Mouse (Mus musculus) urinary bladder, postnatal 14 days (tissue): ENCODE data around the gene Cfap126.

Experiments
- DNase-seq: peaks from one replicate; pipeline ENCODE4 v3.0.0; 2021; ENCODE audit warnings: low spot score

Cfap126 gene

GRCm38 (mm10) chr1:171094424-171094823, 19.3 kb upstream of the Cfap126 start:
- DNase-seq = no peak

- no peak for DNase-seq
Measured at GRCm38 (mm10) chr1:171096110-171096964, 17.4 kb upstream of the Cfap126 start.

DNA sequence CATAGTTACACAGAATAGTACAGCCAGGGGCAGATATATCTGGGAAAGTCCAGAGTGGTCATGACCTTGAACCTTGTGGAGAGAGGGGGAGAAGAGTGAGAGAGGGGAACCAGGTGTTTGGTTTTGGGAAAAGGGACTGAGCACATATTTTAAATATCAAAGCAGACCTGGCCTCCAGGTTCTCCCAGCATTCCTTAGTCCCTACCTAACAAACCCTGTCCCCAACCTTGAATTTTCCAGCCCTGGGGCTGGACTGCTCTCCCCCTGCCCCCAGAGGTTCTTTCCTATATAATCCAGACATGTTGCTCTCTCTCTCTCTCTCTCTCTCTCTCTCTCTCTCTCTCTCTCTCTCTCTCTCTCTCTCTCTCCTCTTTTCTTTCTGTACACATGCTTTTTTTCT, 16.6 kb upstream of the Cfap126 start:
- no peak for DNase-seq

DNA sequence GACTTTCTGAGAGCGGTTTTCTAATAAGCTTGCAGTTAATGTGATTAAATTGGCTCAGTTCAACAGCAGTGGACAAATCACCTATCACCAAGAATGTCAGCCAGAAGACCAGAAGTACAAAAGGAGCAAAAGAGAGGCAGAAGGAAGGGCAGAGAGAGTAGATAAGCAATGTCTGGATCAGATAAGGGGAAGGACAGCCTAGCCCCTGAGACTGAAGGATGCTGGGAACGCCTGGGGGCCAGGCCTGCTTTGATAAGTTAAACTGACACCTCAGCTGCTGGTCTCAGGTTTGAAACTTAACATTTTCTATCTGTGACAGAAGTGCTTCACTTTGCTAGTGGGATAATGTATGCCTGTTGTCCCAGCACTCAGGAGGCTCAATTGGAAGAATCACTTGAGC, 16.1 kb upstream of the Cfap126 start:
- no peak for DNase-seq

- DNase-seq = no peak
Measured at GRCm38 (mm10) chr1:171101033-171101432, 12.7 kb upstream of the Cfap126 start.

- DNase-seq = peak; percentile 85
Measured at GRCm38 (mm10) chr1:171101733-171102546, 11.8 kb upstream of the Cfap126 start.

- DNase-seq = peak; percentile 83
Measured at GRCm38 (mm10) chr1:171102547-171103177, 11.1 kb upstream of the Cfap126 start.

- DNase-seq = peak; percentile 29
Measured at GRCm38 (mm10) chr1:171103179-171103840, 10.4 kb upstream of the Cfap126 start.

GRCm38 (mm10) chr1:171105226-171105625, 8.5 kb upstream of the Cfap126 start:
- no peak for DNase-seq

GRCm38 (mm10) chr1:171109620-171110019, 4.1 kb upstream of the Cfap126 start:
- DNase-seq = no peak

DNA sequence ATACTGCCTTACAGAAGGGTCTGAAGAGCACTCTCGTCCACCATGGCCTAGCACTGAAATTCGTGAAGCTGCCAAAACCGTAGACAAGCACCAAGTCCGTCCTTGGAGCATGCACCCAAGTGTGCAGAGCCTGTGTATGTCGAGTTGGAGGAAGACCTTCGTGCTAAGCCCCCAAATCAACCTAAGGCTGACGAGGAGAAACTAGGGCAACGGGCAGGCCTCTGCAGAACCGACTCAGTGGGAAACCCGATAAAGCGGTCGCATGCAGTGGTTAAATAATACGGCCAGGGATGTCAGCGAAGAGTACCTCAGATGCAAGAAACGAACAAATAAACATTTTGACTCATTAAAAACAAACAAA, 3.1 kb upstream of the Cfap126 start:
- DNase-seq = no peak

DNA sequence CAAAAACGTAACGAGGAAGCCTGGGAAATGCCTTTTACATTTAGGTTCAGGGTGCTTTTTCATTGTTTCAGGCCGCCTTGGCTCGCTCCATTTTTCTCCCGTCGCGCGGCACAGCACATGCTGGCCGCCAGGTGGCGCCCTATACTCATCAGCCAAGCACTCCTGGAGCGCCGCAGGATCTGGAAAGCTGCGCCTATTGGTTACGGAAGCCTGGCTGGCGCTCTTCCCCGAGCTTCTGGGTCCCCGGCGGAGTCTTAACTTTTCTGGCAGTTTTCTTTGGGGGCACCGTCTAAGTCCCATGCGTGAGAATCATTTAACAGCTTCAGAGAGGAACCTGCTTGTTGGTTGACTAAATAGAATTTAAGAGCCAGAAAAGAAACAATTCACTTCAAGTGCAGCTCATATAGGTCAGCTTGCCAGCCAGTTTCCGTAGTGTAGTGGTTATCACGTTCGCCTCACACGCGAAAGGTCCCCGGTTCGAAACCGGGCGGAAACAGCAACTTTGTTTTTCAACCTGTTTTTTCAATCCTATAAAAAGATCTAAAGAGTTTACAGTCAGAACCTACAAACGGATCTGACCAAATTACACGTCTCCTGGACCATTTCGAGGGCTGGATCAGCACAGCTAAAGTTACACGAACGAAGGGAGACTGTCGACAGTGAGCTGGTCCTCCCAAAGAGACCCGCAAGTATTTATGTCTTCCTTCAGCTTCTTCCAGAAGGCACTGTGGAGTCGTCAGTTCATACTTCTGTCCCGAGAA, 2.5 kb upstream of the Cfap126 start:
- DNase-seq = peak; percentile 91

GRCm38 (mm10) chr1:171111781-171112575, 1.7 kb upstream of the Cfap126 start:
- DNase-seq = peak; percentile 58

DNA sequence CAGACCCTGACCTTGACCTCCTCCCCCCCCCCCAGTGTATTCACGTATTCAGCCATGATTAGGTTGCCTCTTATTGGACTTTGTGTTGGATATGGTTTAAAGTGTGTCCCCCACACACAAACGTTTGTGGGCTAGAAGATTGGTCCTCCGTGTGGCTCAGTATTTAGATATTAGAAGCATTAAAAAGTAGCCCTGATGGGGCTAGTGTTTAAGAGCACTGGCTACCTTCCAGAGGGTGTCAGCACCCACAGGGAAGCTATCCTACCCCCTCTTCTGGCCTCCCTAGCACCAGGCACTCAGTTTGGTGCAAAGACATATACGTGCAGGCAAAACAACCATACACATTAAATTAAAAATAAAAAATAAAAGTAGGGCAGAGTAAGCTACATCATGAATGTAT, 732 bp upstream of the Cfap126 start:
- DNase-seq = no peak

- no peak for DNase-seq
Measured at GRCm38 (mm10) chr1:171116280-171116679, 2.6 kb downstream of the Cfap126 start.

DNA sequence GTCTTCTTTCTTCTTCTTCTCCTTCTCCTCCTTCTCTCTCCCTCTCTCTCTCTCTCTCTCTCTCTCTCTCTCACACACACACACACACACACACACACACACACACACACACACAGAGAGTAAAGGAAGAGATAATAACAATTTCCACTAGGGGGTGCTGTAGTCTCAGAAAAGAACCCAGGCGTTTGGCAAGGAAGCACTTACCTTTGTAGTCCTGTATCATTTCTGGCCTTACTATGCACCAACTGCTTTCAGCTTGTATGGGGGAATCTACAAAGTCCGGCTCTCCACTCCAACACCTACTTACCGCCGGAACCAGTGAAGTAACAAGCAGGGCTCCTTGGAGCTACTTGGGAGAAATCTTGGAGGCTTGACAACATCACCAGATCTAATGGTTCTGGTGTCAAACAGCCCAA, 4.6 kb downstream of the Cfap126 start:
- DNase-seq = peak; percentile 37

DNA sequence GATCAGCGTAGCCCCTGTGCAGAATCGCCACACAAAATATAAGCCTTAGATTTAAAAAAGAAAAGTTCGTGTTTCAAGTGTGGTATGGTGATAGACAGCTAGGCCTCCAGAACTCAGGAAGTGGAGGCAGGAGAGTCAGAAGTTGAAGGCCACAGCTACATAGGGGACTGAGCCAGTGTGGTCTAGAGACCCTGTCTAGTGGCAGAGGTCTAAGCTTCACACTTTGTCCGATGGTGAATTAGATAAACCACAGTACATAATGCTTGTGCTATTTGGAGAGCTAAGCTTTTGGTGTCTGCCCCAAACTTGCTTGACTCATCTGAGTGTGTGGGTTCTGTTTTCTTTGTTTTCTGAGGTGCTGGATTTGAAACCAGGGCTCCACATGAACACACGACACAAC, 5.3 kb downstream of the Cfap126 start:
- no peak for DNase-seq

GRCm38 (mm10) chr1:171119405-171119804, 5.7 kb downstream of the Cfap126 start:
- DNase-seq = no peak

DNA sequence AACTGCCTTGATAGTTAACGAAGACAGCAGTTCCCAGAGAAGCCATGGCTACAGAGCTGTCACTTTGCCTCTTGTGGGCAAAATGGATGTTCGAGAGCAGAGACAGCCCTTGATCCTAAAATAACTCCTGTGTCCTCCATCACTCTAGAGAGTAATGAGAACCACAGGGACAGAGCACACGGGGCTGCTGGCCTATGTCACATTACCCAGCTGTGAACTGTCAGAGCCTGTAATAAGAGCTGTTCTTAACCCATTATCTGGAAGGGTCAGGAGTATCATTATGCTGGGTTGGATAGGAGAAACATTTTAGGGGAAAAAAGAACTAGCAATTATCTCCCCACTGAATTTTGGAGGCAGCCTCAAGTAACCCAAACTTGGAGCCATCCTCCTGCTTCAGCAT, 7.2 kb downstream of the Cfap126 start:
- DNase-seq = no peak

- DNase-seq = no peak
Measured at GRCm38 (mm10) chr1:171121839-171122238, 8.1 kb downstream of the Cfap126 start.

GRCm38 (mm10) chr1:171122932-171123331, 9.2 kb downstream of the Cfap126 start:
- DNase-seq = peak; percentile 36
